In the genomic region with DNA sequence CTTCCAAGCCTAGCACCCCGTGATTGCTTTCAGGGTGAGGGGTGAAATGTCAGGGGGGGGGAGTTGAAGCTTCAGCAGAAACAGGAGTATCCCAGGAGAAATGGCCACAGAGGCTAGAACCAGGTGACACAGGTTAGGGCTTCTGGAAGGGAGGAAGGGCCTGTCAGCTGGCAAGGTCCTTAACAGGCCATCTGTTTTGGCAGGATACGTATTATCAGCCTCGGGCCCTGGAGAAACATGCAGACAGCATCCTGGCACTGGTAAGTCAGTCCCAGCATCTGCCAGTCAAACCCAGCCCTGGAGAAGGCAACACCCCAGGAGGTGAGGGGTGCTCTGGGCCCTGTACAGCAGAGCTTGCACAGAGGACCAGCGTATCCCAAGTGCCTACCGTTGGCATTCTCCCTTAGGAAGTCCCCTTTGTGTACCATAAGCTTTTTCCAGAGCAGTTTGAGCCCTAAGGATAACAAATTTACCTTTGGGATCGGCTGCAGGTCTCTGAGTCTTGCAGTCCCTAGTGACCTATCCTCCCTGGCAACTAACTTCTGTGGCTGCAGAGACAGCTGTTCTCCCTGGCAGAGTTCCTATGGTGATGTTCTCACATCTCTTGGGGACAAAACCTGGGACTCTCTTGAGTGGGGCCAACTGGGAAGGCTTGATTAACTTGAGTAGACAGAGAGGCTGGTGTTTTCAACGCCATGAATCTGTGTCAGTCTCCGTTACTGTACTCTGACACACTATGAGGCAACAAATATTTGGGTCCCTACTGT, we compare ENCODE assay signal across 1 mouse cellular context.
TF ChIP-seq lines count a peak whose summit lies in the region.

No protein-coding gene starts in this region.

TF ChIP-seq in CH12.LX, 34 proteins besides CTCF, POLR2A, EP300 and RAD21 (continued from another document):
- TF ChIP-seq MEF2A (IDR thresholded peaks at IDR 0.05; ENCODE audit: borderline replicate concordance, low read depth, low read length) (no peak), ETS1 (conservative IDR thresholded peaks at IDR 0.05; ENCODE audit: low read depth, low read length) (no peak), CHD2 (IDR thresholded peaks at IDR 0.05; ENCODE audit: low read length) (no peak), ZKSCAN1 (IDR thresholded peaks at IDR 0.05; ENCODE audit: borderline replicate concordance, low read depth, low read length) (no peak), IRF4 (IDR thresholded peaks at IDR 0.05; ENCODE audit: low read depth, low read length) (no peak), ZMIZ1 (IDR thresholded peaks at IDR 0.05; ENCODE audit: low read depth, low read length) (no peak), MAZ (IDR thresholded peaks at IDR 0.05; ENCODE audit: low read depth, low read length) (no peak), PAX5 (IDR thresholded peaks at IDR 0.05; ENCODE audit: low read length) (no peak)
TF ChIP-seq in CH12.LX: peak in this region for 0.
